In the genomic region with DNA sequence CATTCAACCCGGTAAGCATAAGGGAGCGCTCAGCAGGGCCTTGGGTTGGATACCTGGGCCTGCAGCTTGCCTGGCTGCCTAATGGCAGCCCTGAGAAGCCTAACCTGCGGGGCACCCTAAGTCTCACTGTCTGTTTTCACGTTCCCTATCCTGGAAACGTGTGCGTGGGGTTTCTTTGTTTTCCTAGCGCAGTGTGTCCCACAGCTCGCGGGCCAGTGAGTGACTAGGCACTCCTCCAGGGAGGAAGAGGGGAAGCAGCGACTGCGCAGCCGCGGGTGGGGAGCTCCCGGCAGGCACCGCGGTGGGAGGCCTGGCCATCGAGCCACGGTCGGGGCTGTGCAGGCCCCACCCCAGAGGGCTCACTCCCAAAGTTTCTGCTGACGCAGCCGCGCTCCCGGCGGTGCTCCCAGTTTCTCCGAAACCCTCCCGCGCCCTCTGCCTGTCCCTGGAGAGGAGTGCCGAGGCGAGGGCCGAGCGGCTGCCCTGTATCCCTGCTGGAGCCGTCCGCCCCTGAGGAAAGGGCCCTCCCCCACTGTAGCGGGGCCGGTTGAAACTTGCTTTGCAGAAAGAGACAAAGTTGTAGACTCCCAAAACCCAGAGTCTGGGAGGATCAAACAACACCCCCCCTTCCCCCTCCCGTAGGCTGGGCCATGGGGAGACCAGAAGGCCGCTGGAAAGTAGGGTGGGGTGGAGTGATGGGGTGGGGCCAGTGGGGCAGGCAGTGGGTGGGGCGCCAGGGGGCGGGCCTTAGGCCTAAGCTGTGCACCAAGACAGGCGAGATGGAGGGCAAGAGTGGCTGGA, we compare ENCODE assay signal across 8 mouse cellular contexts.
DNase-seq lines count a peak whose midpoint lies in the region; ATAC-seq and TF ChIP-seq lines count a peak whose summit lies in the region.

No protein-coding gene starts in this region.

- H3K27me3 ChIP-seq in heart, embryonic 11.5 days (ENCODE audit: control insufficient read depth, insufficient read depth, low read length) = no peaks in the 10 kb centered on the region
- no peaks in the 10 kb centered on the region for H3K27me3 ChIP-seq in kidney, embryonic 16.5 days (ENCODE audit: insufficient read depth, low read length)
- no peaks in the 10 kb centered on the region for H3K27me3 ChIP-seq in liver, adult 2 months (ENCODE audit: control insufficient read depth, insufficient read depth, low read length)
- no peaks in the 10 kb centered on the region for H3K27me3 ChIP-seq in myocyte (ENCODE audit: control insufficient read depth, insufficient read depth, insufficient read length)
- H3K27me3 ChIP-seq in splenic B cell, adult 2 months (ENCODE audit: control insufficient read depth, insufficient read depth, low read length, poor library complexity, severe bottlenecking) = no peaks in the 10 kb centered on the region

- WGBS in heart, embryonic 11.5 days (ENCODE audit: insufficient replicate concordance) = 2% methylated on average over 40 of the region's 40 CpGs
- under 1% methylated on average over 39 of the region's 40 CpGs for WGBS in kidney, embryonic 16.5 days
- whole genome bisulfite sequencing in liver, adult 2 months = 2% methylated on average over 40 of the region's 40 CpGs

- ATAC-seq in heart, embryonic 11.5 days (replicated peaks; ENCODE audit: insufficient number of reproducible peaks, low FRiP score, low TSS enrichment) = peak; percentile 99
- peak; percentile 99 for ATAC-seq in kidney, embryonic 16.5 days (ENCODE audit: low FRiP score, low TSS enrichment)

- H3K27ac ChIP-seq in bone marrow macrophage, adult 2 months (ENCODE audit: insufficient read depth, low read depth, low read length) = peak overlapping the region; percentile 100
- peak overlapping the region; percentile 100 for H3K27ac ChIP-seq in embryonic fibroblast, embryonic 13.5 days (ENCODE audit: insufficient read depth, low read length)
- H3K27ac ChIP-seq in heart, embryonic 11.5 days (ENCODE audit: low read depth, low read length) = peak overlapping the region; percentile 99
- H3K27ac ChIP-seq in kidney, embryonic 16.5 days (ENCODE audit: low read length) = peak overlapping the region; percentile 99
- peak overlapping the region; percentile 95 for H3K27ac ChIP-seq in liver, adult 2 months (replicated peaks; ENCODE audit: insufficient read depth, low read depth, low read length)

- H3K9me3 ChIP-seq in heart, embryonic 11.5 days (replicated peaks; ENCODE audit: control insufficient read depth, low read length) = no peaks in the 10 kb centered on the region
- no peaks in the 10 kb centered on the region for H3K9me3 ChIP-seq in kidney, embryonic 16.5 days (ENCODE audit: low read length)

- H3K4me2 ChIP-seq in heart, embryonic 11.5 days = peak overlapping the region; percentile 86
- H3K4me2 ChIP-seq in kidney, embryonic 16.5 days (replicated peaks; ENCODE audit: low read depth, low read length) = peak overlapping the region; percentile 79
- H3K4me2 ChIP-seq in myocyte (ENCODE audit: low read depth) = peak overlapping the region; percentile 97

- no peak for TF ChIP-seq CTCF in bone marrow macrophage, adult 2 months (IDR thresholded peaks at IDR 0.05; ENCODE audit: low read depth, low read length)
- no peak for TF ChIP-seq CTCF in embryonic fibroblast, embryonic 13.5 days (IDR thresholded peaks at IDR 0.05; ENCODE audit: borderline replicate concordance, insufficient read depth, low read length)
- TF ChIP-seq CTCF in liver, adult 2 months (IDR thresholded peaks at IDR 0.05; ENCODE audit: low read depth, low read length) = peak; percentile 68

- H3K4me3 ChIP-seq in bone marrow macrophage, adult 2 months (ENCODE audit: insufficient read depth, low read length) = peak overlapping the region; percentile 83
- H3K4me3 ChIP-seq in embryonic fibroblast, embryonic 13.5 days (ENCODE audit: insufficient read depth, low read length) = peak overlapping the region; percentile 51
- H3K4me3 ChIP-seq in heart, embryonic 11.5 days (ENCODE audit: low read depth, low read length) = peak overlapping the region; percentile 61
- H3K4me3 ChIP-seq in kidney, embryonic 16.5 days (ENCODE audit: low read length) = peak overlapping the region; percentile 62
- H3K4me3 ChIP-seq in liver, adult 2 months (ENCODE audit: insufficient read depth, low read depth, low read length) = peak overlapping the region; percentile 69
- H3K4me3 ChIP-seq in myocyte = peak overlapping the region; percentile 24

- peak overlapping the region; percentile 27 for H3ac ChIP-seq in myocyte (ENCODE audit: control insufficient read depth, insufficient read length)

- peak; percentile 86 for TF ChIP-seq POLR2A in bone marrow macrophage, adult 2 months (IDR thresholded peaks at IDR 0.05; ENCODE audit: borderline replicate concordance, low read depth, low read length)
- TF ChIP-seq POLR2A in embryonic fibroblast, embryonic 13.5 days (IDR thresholded peaks at IDR 0.05; ENCODE audit: low read depth, low read length) = peak; percentile 94
- peak; percentile 65; the same call in 1 of the 2 replicates for TF ChIP-seq POLR2A in liver, adult 2 months (IDR thresholded peaks at IDR 0.05; ENCODE audit: extremely low read depth, insufficient read depth, low read length)
- TF ChIP-seq POLR2A in myocyte (IDR thresholded peaks at IDR 0.05; ENCODE audit: insufficient read length, low read depth) = peak; percentile 88

- H3K36me3 ChIP-seq in heart, embryonic 11.5 days (ENCODE audit: control insufficient read depth, insufficient read depth, low read length) = no peaks in the 10 kb centered on the region
- no peaks in the 10 kb centered on the region for H3K36me3 ChIP-seq in kidney, embryonic 16.5 days (ENCODE audit: insufficient read depth, low read length)
- no peaks in the 10 kb centered on the region for H3K36me3 ChIP-seq in liver, adult 2 months (ENCODE audit: control insufficient read depth, insufficient read depth, low read length)
- H3K36me3 ChIP-seq in myocyte (ENCODE audit: control insufficient read depth, insufficient read depth) = no peaks in the 10 kb centered on the region
- no peaks in the 10 kb centered on the region for H3K36me3 ChIP-seq in splenic B cell, adult 2 months (ENCODE audit: control insufficient read depth, insufficient read depth, low read length, poor library complexity, severe bottlenecking)

- peak overlapping the region; percentile 90 for H3K9ac ChIP-seq in heart, embryonic 11.5 days (ENCODE audit: low read depth, low read length)
- peak overlapping the region; percentile 86 for H3K9ac ChIP-seq in kidney, embryonic 16.5 days (replicated peaks; ENCODE audit: low read length)
- peak overlapping the region; percentile 80 for H3K9ac ChIP-seq in liver, adult 2 months (ENCODE audit: low read depth, low read length)

- peaks cover 15% of the 10 kb centered on the region for H3K79me2 ChIP-seq in liver, adult 2 months (ENCODE audit: control insufficient read depth, insufficient read depth, low read length)
- peaks cover 47% of the 10 kb centered on the region for H3K79me2 ChIP-seq in myocyte (ENCODE audit: control insufficient read depth, insufficient read depth)

- peaks cover 26% of the 10 kb centered on the region for H3K4me1 ChIP-seq in bone marrow macrophage, adult 2 months (ENCODE audit: control insufficient read depth, insufficient read depth, low read length)
- no peaks in the 10 kb centered on the region for H3K4me1 ChIP-seq in embryonic fibroblast, embryonic 13.5 days (ENCODE audit: control insufficient read depth, insufficient read depth, low read length)
- H3K4me1 ChIP-seq in heart, embryonic 11.5 days (ENCODE audit: control insufficient read depth, insufficient read depth, low read length) = peaks cover 25% of the 10 kb centered on the region
- peaks cover 21% of the 10 kb centered on the region for H3K4me1 ChIP-seq in kidney, embryonic 16.5 days (ENCODE audit: insufficient read depth, low read length)
- peaks cover 2% of the 10 kb centered on the region; the same call in 1 of the 2 replicates for H3K4me1 ChIP-seq in liver, adult 2 months (ENCODE audit: control insufficient read depth, insufficient read depth, low read length)

- DNase-seq in A20 (ENCODE audit: low read depth, low spot score) = peak; percentile 92
- peak; percentile 90 for DNase-seq in liver, adult 2 months (ENCODE audit: extremely low read depth, low read depth, low spot score)
- DNase-seq in splenic B cell, adult 2 months (ENCODE audit: low read depth, low spot score) = peak; percentile 84

TF ChIP-seq in myocyte, 11 proteins besides CTCF, POLR2A, EP300 and RAD21:
- no peak for TF ChIP-seq TCF3 (IDR thresholded peaks at IDR 0.05; ENCODE audit: insufficient read length, low read depth)
- TF ChIP-seq REST (IDR thresholded peaks at IDR 0.05; ENCODE audit: insufficient read depth, insufficient read length) = no peak
- peak; percentile 78 for TF ChIP-seq POLR2AphosphoS2 (IDR thresholded peaks at IDR 0.05; ENCODE audit: insufficient read length, low read depth)
- TF ChIP-seq USF1 (IDR thresholded peaks at IDR 0.05; ENCODE audit: low read depth) = no peak
- TF ChIP-seq MYOD1 (IDR thresholded peaks at IDR 0.05; ENCODE audit: control insufficient read depth in 1 of 3, insufficient read length in 2 of 3, low read depth in 2 of 3) = no peak
- TF ChIP-seq MAX (IDR thresholded peaks at IDR 0.05; ENCODE audit: low read depth) = no peak
- TF ChIP-seq MYOG (IDR thresholded peaks at IDR 0.05; ENCODE audit: control insufficient read depth in 1 of 3, insufficient read depth in 1 of 3, insufficient read length in 2 of 3, low read depth in 2 of 3) = peak in 1 of 3 experiments; percentile 53
- no peak for TF ChIP-seq TCF12 (IDR thresholded peaks at IDR 0.05; ENCODE audit: insufficient read depth, poor library complexity, severe bottlenecking)
- no peak for TF ChIP-seq CEBPB (IDR thresholded peaks at IDR 0.05; ENCODE audit: insufficient read depth, poor library complexity, severe bottlenecking)
- TF ChIP-seq SRF (IDR thresholded peaks at IDR 0.05; ENCODE audit: control insufficient read depth, insufficient read length, low read depth) = no peak
- TF ChIP-seq E2F4 (IDR thresholded peaks at IDR 0.05; ENCODE audit: insufficient read depth) = no peak

Comparison
In these comparisons a context has a peak if more than half of its experiments do, and no peak if none do; other contexts are left out.
1. Peak in every context shown above with its lines: DNase-seq, ATAC-seq, H3K4me3 ChIP-seq and H3K27ac ChIP-seq.
2. H3K4me3 ChIP-seq: peak in every context shown above with its lines; median percentile 83 in bone marrow macrophage, adult 2 months; 69 in liver, adult 2 months; 62 in kidney, embryonic 16.5 days; 61 in heart, embryonic 11.5 days; 51 in embryonic fibroblast, embryonic 13.5 days; 24 in myocyte.